Mouse (Mus musculus) E14TG2a.4 (cell line): ENCODE measurements around the gene Arnt2.

ENCODE experiments used
- H3K27me3 ChIP-seq: 2 replicates; pipeline ENCODE4 v1.6.1; 2014; ENCODE audit warnings: low read length, control low read depth; ENCODE audit not compliant: insufficient read depth
- H3K36me3 ChIP-seq: 2 replicates; pipeline ENCODE4 v1.6.1; 2014; ENCODE audit warnings: low read length, control low read depth; ENCODE audit not compliant: insufficient read depth
- H3K4me1 ChIP-seq: replicated peaks from 2 replicates; pipeline ENCODE4 v1.6.1; 2014; ENCODE audit warnings: low read depth, low read length, control low read depth
- H3K4me3 ChIP-seq: replicated peaks from 2 replicates; pipeline ENCODE4 v1.5.1; 2014; ENCODE audit warnings: mild to moderate bottlenecking, low read length
- H3K9me3 ChIP-seq: 2 replicates; pipeline ENCODE4 v1.6.1; 2014; ENCODE audit warnings: low read length, control low read depth
- CTCF ChIP-seq: conservative IDR thresholded peaks from 2 replicates; pipeline ENCODE4 v1.5.1; 2014; ENCODE audit warnings: low read length
- NANOG ChIP-seq: IDR thresholded peaks from 2 replicates; pipeline ENCODE4 v1.6.1; 2014; ENCODE audit warnings: borderline replicate concordance, low read length, mixed read lengths
- POU5F1 ChIP-seq: IDR thresholded peaks from 2 replicates; pipeline ENCODE4 v1.6.1; 2014; ENCODE audit warnings: low read length, borderline replicate concordance

The Arnt2 gene

DNA sequence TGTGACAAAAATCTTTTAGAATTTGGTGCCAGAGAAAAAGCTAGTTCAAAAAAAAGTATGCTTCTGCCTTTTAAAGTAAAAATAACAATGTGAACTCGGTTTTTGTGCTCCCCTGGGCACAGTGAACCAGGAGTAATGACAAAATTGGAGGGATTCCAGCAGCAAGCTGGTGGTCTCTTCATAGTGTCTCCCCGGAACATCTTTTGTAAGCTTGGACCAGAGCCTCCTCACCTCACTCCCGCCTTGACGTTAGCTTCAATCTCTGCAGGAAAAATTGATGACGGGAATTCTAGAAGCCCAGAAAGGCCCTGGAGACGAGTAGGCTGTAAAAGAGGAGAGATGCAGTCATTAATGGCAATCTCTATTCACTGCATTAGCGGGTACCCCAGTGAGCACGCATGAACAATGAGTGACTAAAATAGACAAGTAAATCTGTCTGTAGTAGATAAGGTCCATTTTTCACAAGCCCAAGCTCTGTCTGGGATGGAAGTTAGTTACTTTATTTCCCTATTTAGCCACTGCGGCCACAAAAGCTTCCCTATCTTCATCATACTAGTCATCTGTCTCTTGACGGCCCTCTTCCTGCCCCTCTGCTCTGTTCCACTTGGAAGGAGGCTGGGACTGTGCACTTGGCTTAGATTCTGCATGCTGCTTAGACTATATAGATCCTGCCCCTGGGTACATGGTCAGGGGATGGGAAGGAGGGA, 199.2 kb downstream of the Arnt2 start:
- no peaks in the 10 kb centered on the region for H3K36me3 ChIP-seq
- TF ChIP-seq NANOG = no peak
- TF ChIP-seq CTCF = no peak
- no peak for TF ChIP-seq POU5F1
- H3K9me3 ChIP-seq = peaks cover 33% of the 10 kb centered on the region
- no peaks in the 10 kb centered on the region for H3K27me3 ChIP-seq
- no peak overlapping the region for H3K4me3 ChIP-seq
- no peaks in the 10 kb centered on the region for H3K4me1 ChIP-seq

DNA sequence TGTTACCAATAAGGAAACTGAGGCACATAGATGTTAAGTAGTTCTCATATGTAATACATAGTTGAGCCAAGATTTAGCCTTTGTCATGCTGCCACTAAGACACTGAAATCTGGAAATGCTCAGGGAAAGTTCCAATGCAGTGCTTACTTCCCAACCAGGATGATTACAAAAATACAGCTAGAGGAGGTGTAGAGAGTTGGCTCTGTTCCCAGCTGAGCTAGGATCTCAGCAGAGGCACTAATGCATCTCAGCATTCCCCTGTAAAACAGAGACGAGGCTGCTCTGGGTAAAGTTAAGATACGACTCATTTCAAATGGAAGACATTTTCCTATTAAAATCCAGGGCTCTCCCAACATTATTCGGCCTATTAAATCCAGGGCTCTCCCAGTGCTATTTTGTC, 206.0 kb downstream of the Arnt2 start:
- TF ChIP-seq POU5F1 (no peak), NANOG (no peak), CTCF (no peak)
- Histone ChIP-seq H3K36me3 (no peaks in the 10 kb centered on the region), H3K4me1 (no peaks in the 10 kb centered on the region), H3K4me3 (no peak overlapping the region), H3K9me3 (0 out of 2 replicates have a peak, but pooled peaks cover under 1% of the 10 kb centered on the region), H3K27me3 (no peaks in the 10 kb centered on the region)

GRCm38 (mm10) chr7:84201151-84202068, 208.6 kb downstream of the Arnt2 start:
- TF ChIP-seq POU5F1 (no peak), NANOG (no peak), CTCF (no peak)
- no peaks in the 10 kb centered on the region for H3K9me3 ChIP-seq
- H3K27me3 ChIP-seq = no peaks in the 10 kb centered on the region
- H3K4me3 ChIP-seq = no peak overlapping the region
- H3K4me1 ChIP-seq = no peaks in the 10 kb centered on the region
- H3K36me3 ChIP-seq = no peaks in the 10 kb centered on the region

DNA sequence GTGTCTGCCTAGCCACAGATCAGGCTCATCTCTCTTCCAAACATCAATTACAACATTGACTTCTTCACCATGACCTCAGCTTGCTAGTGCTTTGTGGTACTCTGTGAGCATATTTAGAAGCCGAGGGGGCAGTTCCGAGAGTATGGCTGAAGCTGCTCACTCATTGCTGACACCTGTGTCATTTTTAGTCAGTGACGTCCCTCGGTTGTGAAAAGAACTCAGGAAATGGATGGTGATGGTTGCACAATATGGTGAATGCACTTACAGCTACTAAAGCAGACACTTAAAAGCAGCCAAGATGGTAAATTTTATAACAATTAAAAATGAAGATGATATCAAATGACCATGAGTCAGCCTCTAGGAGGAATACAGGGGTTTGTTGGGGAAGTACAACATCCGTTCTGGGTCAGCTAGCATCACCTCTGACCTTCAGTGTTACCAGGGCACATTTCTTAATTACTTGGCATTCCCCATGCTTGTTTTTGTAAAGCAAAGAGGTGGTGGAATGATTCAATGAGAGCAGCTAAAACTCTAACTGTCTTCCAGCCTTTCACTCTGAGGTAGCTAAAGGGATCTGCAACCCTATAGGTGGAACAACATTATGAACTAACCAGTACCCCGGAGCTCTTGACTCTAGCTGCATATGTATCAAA, 212.6 kb downstream of the Arnt2 start:
- TF ChIP-seq POU5F1 (no peak), CTCF (no peak), NANOG (no peak)
- no peaks in the 10 kb centered on the region for H3K36me3 ChIP-seq
- no peak overlapping the region for H3K4me3 ChIP-seq
- no peaks in the 10 kb centered on the region for H3K4me1 ChIP-seq
- 0 out of 2 replicates have a peak, but pooled peaks cover 2% of the 10 kb centered on the region for H3K9me3 ChIP-seq
- no peaks in the 10 kb centered on the region for H3K27me3 ChIP-seq
